Mouse (Mus musculus) lung, adult 2 months (tissue): ENCODE measurements around the gene Gna13.

Experiments used
- CTCF ChIP-seq: fragments of 200-500 bp; IDR thresholded peaks from 2 replicates; pipeline ENCODE4 v1.5.1; 2011; ENCODE audit warnings: mild to moderate bottlenecking, low read length, control low read depth; ENCODE audit not compliant: insufficient read depth
- POLR2A ChIP-seq: fragments of 200-500 bp; IDR thresholded peaks from 2 replicates; pipeline ENCODE4 v1.6.1; 2011; ENCODE audit warnings: low read depth, mild to moderate bottlenecking, control low read depth, low read length, borderline replicate concordance; ENCODE audit errors: extremely low read depth

DNA sequence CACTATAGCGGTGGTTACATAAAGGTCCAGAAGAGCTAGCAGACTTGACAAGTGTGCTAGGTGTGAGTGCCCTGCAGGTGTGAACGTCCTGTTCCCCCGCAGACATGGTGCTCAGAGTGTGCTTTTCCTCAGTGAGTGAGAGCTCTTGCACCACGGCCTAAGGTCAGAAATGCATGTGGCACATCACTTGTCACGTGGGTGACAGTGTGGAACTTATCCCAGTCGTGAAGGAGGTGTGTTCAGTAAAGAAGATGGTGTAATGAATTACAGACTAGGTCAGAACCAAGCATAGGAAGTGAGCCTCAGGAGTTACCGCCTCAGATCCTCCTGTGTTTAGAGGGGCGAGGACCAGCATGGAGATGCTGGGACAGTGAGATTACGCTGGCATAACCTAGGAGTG is 32.7 kb downstream of the Gna13 start:
- TF ChIP-seq POLR2A: no peak
- TF ChIP-seq CTCF: no peak
